Mouse (Mus musculus) heart, embryonic 11.5 days (tissue): ENCODE results near the gene Fam19a5. TPM values are rescaled to one million over a fixed set of nuclear protein-coding genes. Genes with fewer than 3 reads are reported as not detected.

Experiments used
- ATAC-seq: fragments of 200-750 bp; cut with Nextera tagmentation; replicated peaks from 2 replicates; pipeline ENCODE4 v1.8.0; 2017; ENCODE audit warnings: moderate library complexity; ENCODE audit not compliant: insufficient number of reproducible peaks, low FRiP score, low TSS enrichment
- H3K27ac ChIP-seq: fragments of 300-500 bp; sonication (generic); 2 replicates; pipeline ENCODE4 v1.5.1; 2014; ENCODE audit warnings: mild to moderate bottlenecking, low read depth, low read length
- H3K27me3 ChIP-seq: fragments of 300-500 bp; sonication (generic); 2 replicates; pipeline ENCODE4 v1.6.1; 2014; ENCODE audit warnings: mild to moderate bottlenecking, low read length, mixed read lengths; ENCODE audit not compliant: control insufficient read depth, insufficient read depth
- H3K36me3 ChIP-seq: fragments of 300-500 bp; sonication (generic); 2 replicates; pipeline ENCODE4 v1.6.1; 2014; ENCODE audit warnings: mild to moderate bottlenecking, low read length, moderate library complexity, mixed read lengths; ENCODE audit not compliant: control insufficient read depth, insufficient read depth
- H3K4me1 ChIP-seq: fragments of 300-500 bp; sonication (generic); 2 replicates; pipeline ENCODE4 v1.6.1; 2014; ENCODE audit warnings: low read length; ENCODE audit not compliant: control insufficient read depth, insufficient read depth
- H3K4me2 ChIP-seq: fragments of 300-500 bp; sonication (generic); 2 replicates; pipeline ENCODE4 v1.6.1; 2014; ENCODE audit warnings: mild to moderate bottlenecking, moderate library complexity
- H3K4me3 ChIP-seq: fragments of 300-500 bp; sonication (generic); 2 replicates; pipeline ENCODE4 v1.5.1; 2014; ENCODE audit warnings: low read depth, low read length
- H3K9ac ChIP-seq: fragments of 300-500 bp; sonication (generic); 2 replicates; pipeline ENCODE4 v1.6.1; 2014; ENCODE audit warnings: mild to moderate bottlenecking, low read depth, low read length, moderate library complexity
- H3K9me3 ChIP-seq: fragments of 300-500 bp; sonication (generic); replicated peaks from 2 replicates; pipeline ENCODE4 v1.6.1; 2016; ENCODE audit warnings: low read length; ENCODE audit not compliant: control insufficient read depth
- WGBS: fragments of 180-500 bp; shearing (Covaris S2); extraction: QIAGEN DNeasy Blood & Tissue Kit; methylation state at CpG from one replicate; pipeline ENCODE4 v1.1.7; 2014; ENCODE audit not compliant: insufficient replicate concordance; 5-methylcytosine and 5-hydroxymethylcytosine counted together
- polyA plus RNA-seq: library from polyadenylated mRNA; unstranded; fragments of >200 nt; fragmentation: Nextera tagmentation; extraction: Ambion mirVana; gene quantifications from 2 replicates; pipeline ENCODE4 v1.2.1, GENCODE M21; 2014

Gene Fam19a5
- polyA plus RNA-seq, 1 experiment from 2014 or later, result 1.7 TPM

GRCm38 (mm10) chr15:87711790-87712189 is 167.7 kb downstream of the Fam19a5 start:
- WGBS, result 55% methylated on average over 4 of the region's 4 CpGs
- no peaks in the 10 kb centered on the region for H3K9me3 ChIP-seq
- no peaks in the 10 kb centered on the region for H3K36me3 ChIP-seq
- no peak for ATAC-seq
- H3K27me3 ChIP-seq, result no peaks in the 10 kb centered on the region
- H3K4me2 ChIP-seq, result no peak overlapping the region
- H3K27ac ChIP-seq, result no peak overlapping the region
- no peak overlapping the region for H3K9ac ChIP-seq
- H3K4me1 ChIP-seq, result no peaks in the 10 kb centered on the region
- no peak overlapping the region for H3K4me3 ChIP-seq

- H3K9ac ChIP-seq, result no peak overlapping the region
- no peak overlapping the region for H3K4me2 ChIP-seq
- H3K27ac ChIP-seq, result no peak overlapping the region
- H3K9me3 ChIP-seq, result no peaks in the 10 kb centered on the region
- H3K4me3 ChIP-seq, result no peak overlapping the region
- H3K4me1 ChIP-seq, result no peaks in the 10 kb centered on the region
- no peaks in the 10 kb centered on the region for H3K36me3 ChIP-seq
- no peak for ATAC-seq
- H3K27me3 ChIP-seq, result no peaks in the 10 kb centered on the region
- 79% methylated on average over 8 of the region's 8 CpGs for WGBS
Measured at GRCm38 (mm10) chr15:87712221-87712620, 168.1 kb downstream of the Fam19a5 start.

- Histone ChIP-seq H3K36me3 (no peaks in the 10 kb centered on the region), H3K9ac (no peak overlapping the region), H3K4me2 (no peak overlapping the region), H3K27ac (peak overlapping the region; percentile 35; the same call in 1 of the 2 replicates), H3K27me3 (no peaks in the 10 kb centered on the region), H3K4me1 (no peaks in the 10 kb centered on the region), H3K9me3 (no peaks in the 10 kb centered on the region), H3K4me3 (no peak overlapping the region)
- WGBS, result 57% methylated on average over 9 of the region's 9 CpGs
- no peak for ATAC-seq
Measured at GRCm38 (mm10) chr15:87715037-87715676, 171.1 kb downstream of the Fam19a5 start.

GRCm38 (mm10) chr15:87717056-87717455 is 173.0 kb downstream of the Fam19a5 start:
- Histone ChIP-seq H3K4me1 (no peaks in the 10 kb centered on the region), H3K9me3 (no peaks in the 10 kb centered on the region), H3K4me2 (no peak overlapping the region), H3K27me3 (no peaks in the 10 kb centered on the region), H3K36me3 (no peaks in the 10 kb centered on the region), H3K4me3 (no peak overlapping the region), H3K27ac (no peak overlapping the region), H3K9ac (no peak overlapping the region)
- no peak for ATAC-seq
- 59% methylated on average over 5 of the region's 5 CpGs for WGBS

- no peak overlapping the region for H3K4me2 ChIP-seq
- 72% methylated on average over 5 of the region's 5 CpGs for WGBS
- H3K27ac ChIP-seq, result no peak overlapping the region
- no peaks in the 10 kb centered on the region for H3K9me3 ChIP-seq
- H3K4me1 ChIP-seq, result no peaks in the 10 kb centered on the region
- no peaks in the 10 kb centered on the region for H3K27me3 ChIP-seq
- ATAC-seq, result no peak
- no peak overlapping the region for H3K9ac ChIP-seq
- no peaks in the 10 kb centered on the region for H3K36me3 ChIP-seq
- H3K4me3 ChIP-seq, result no peak overlapping the region
Measured at GRCm38 (mm10) chr15:87723455-87723986, 179.4 kb downstream of the Fam19a5 start.

- H3K4me1 ChIP-seq, result no peaks in the 10 kb centered on the region
- H3K27ac ChIP-seq, result no peak overlapping the region
- no peaks in the 10 kb centered on the region for H3K27me3 ChIP-seq
- WGBS, result 76% methylated on average over 20 of the region's 20 CpGs
- no peak overlapping the region for H3K4me3 ChIP-seq
- H3K9ac ChIP-seq, result no peak overlapping the region
- H3K9me3 ChIP-seq, result no peaks in the 10 kb centered on the region
- no peaks in the 10 kb centered on the region for H3K36me3 ChIP-seq
- no peak overlapping the region for H3K4me2 ChIP-seq
- no peak for ATAC-seq
Measured at GRCm38 (mm10) chr15:87726657-87727236, 182.6 kb downstream of the Fam19a5 start.

- ATAC-seq, result no peak
- Histone ChIP-seq H3K9ac (no peak overlapping the region), H3K4me2 (no peak overlapping the region), H3K36me3 (no peaks in the 10 kb centered on the region), H3K4me1 (no peaks in the 10 kb centered on the region), H3K27me3 (no peaks in the 10 kb centered on the region), H3K4me3 (no peak overlapping the region), H3K9me3 (no peaks in the 10 kb centered on the region), H3K27ac (no peak overlapping the region)
- 86% methylated on average over 4 of the region's 4 CpGs for WGBS
Measured at GRCm38 (mm10) chr15:87736345-87736744, 192.2 kb downstream of the Fam19a5 start.

GRCm38 (mm10) chr15:87755482-87755881 is 211.4 kb downstream of the Fam19a5 start:
- Histone ChIP-seq H3K27ac (no peak overlapping the region), H3K4me1 (no peaks in the 10 kb centered on the region), H3K9ac (no peak overlapping the region), H3K4me2 (no peak overlapping the region), H3K27me3 (no peaks in the 10 kb centered on the region), H3K4me3 (no peak overlapping the region), H3K9me3 (no peaks in the 10 kb centered on the region), H3K36me3 (no peaks in the 10 kb centered on the region)
- no peak for ATAC-seq
- 75% methylated on average over 3 of the region's 3 CpGs for WGBS

GRCm38 (mm10) chr15:87765876-87766275 is 221.8 kb downstream of the Fam19a5 start:
- ATAC-seq, result no peak
- H3K36me3 ChIP-seq, result no peaks in the 10 kb centered on the region
- WGBS, result 81% methylated on average over 3 of the region's 3 CpGs
- H3K27ac ChIP-seq, result no peak overlapping the region
- H3K4me2 ChIP-seq, result no peak overlapping the region
- H3K4me3 ChIP-seq, result no peak overlapping the region
- H3K9me3 ChIP-seq, result peaks cover 3% of the 10 kb centered on the region
- no peaks in the 10 kb centered on the region for H3K4me1 ChIP-seq
- no peaks in the 10 kb centered on the region for H3K27me3 ChIP-seq
- no peak overlapping the region for H3K9ac ChIP-seq
